Mouse (Mus musculus) MEL (cell line): ENCODE measurements at regions not wholly inside any gene's neighbourhood (a gene's known extent, or its start where the extent isn't known, plus 50 kb on each side); places are given as distances from the start of the nearest gene placed in this dataset.

Source experiments
- EP300 ChIP-seq, 2 experiments: IDR thresholded peaks; 2 replicates each; pipeline ENCODE4 v1.6.1; 2011; ENCODE audit warnings: improper control_type of control experiment in 2 of 2, low read length in 2 of 2, low read depth in 1 of 2, mild to moderate bottlenecking in 1 of 2
- TCF12 ChIP-seq: IDR thresholded peaks from 2 replicates; pipeline ENCODE4 v1.6.1; 2014; ENCODE audit warnings: low read depth, mild to moderate bottlenecking, inconsistent platforms, low read length, improper control_type of control experiment, moderate library complexity

DNA sequence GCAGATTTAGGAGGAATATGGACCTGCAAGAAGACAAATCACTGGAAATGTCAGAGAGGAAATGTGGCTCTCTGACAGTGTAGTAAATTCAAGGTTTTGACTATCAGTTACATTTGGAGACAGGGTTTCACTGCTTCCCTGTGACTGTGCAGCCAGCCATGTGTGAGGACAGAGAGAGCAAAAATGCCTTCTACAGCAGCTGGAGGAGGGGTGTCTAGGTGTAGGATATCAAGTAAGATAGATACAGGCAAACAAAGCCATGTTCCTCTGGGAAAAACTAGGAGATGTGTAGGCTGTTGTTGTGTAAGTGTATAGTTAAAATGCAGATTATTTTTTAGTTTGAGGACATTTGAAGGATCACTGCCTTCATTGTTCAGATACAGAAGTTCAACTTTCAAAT, 803.6 kb downstream of the Abca13 start:
- TF ChIP-seq TCF12: no peak
- TF ChIP-seq EP300 (IDR thresholded peaks at IDR 0.05; ENCODE audit: low read depth in 1 of 2, low read length in 2 of 2): no peak
